Mouse (Mus musculus) lung, postnatal 0 days (tissue): Measurements from ENCODE around the gene Dnal4. TPM values are rescaled to one million over a fixed set of nuclear protein-coding genes. Genes with fewer than 3 reads are reported as not detected.

ENCODE experiments used
- ATAC-seq: fragments of 200-750 bp; cut with Nextera tagmentation; 2 replicates; pipeline ENCODE4 v1.8.0; 2017; ENCODE audit warnings: moderate library complexity
- DNase-seq: peaks from one replicate; pipeline ENCODE4 v3.0.0-alpha.2; 2016; ENCODE audit warnings: low spot score
- H3K27ac ChIP-seq: fragments of 300-500 bp; sonication (generic); 2 replicates; pipeline ENCODE4 v1.5.1; 2014; ENCODE audit warnings: antibody characterized with exemption, mild to moderate bottlenecking, low read length, mixed read lengths
- H3K27me3 ChIP-seq: fragments of 300-500 bp; sonication (generic); replicated peaks from 2 replicates; pipeline ENCODE4 v1.6.1; 2014; ENCODE audit warnings: low read length, mixed read lengths; ENCODE audit not compliant: insufficient read depth
- H3K36me3 ChIP-seq: fragments of 300-500 bp; sonication (generic); 2 replicates; pipeline ENCODE4 v1.6.1; 2014; ENCODE audit warnings: low read length, mixed read lengths; ENCODE audit not compliant: insufficient read depth
- H3K4me1 ChIP-seq: fragments of 300-500 bp; sonication (generic); 2 replicates; pipeline ENCODE4 v1.6.1; 2014; ENCODE audit warnings: antibody characterized with exemption, low read depth, low read length, mixed read lengths; ENCODE audit not compliant: insufficient read depth
- H3K4me2 ChIP-seq: fragments of 300-500 bp; sonication (generic); replicated peaks from 2 replicates; pipeline ENCODE4 v1.6.1; 2014; ENCODE audit warnings: low read depth, mild to moderate bottlenecking, low read length, moderate library complexity, mixed read lengths
- H3K4me3 ChIP-seq: fragments of 300-500 bp; sonication (generic); 2 replicates; pipeline ENCODE4 v1.5.1; 2014; ENCODE audit warnings: low read depth, low read length
- H3K9ac ChIP-seq: fragments of 300-500 bp; sonication (generic); replicated peaks from 2 replicates; pipeline ENCODE4 v1.6.1; 2014; ENCODE audit warnings: low read depth, mild to moderate bottlenecking
- H3K9me3 ChIP-seq: fragments of 300-500 bp; sonication (generic); 2 replicates; pipeline ENCODE4 v1.6.1; 2016; ENCODE audit warnings: low read length, mixed read lengths
- CTCF ChIP-seq: IDR thresholded peaks from 2 replicates; pipeline ENCODE4 v1.5.1; 2016; ENCODE audit warnings: antibody characterized with exemption, mild to moderate bottlenecking
- EP300 ChIP-seq: IDR thresholded peaks from 2 replicates; pipeline ENCODE4 v1.6.1; 2016; ENCODE audit warnings: antibody characterized with exemption, mild to moderate bottlenecking, control low read depth
- WGBS: fragments of 180-500 bp; shearing (Covaris S2); extraction: QIAGEN DNeasy Blood & Tissue Kit; methylation state at CpG from one replicate; pipeline ENCODE4 v1.1.7; 2014; 5-methylcytosine and 5-hydroxymethylcytosine counted together
- polyA plus RNA-seq: library from polyadenylated mRNA; unstranded; fragments of >200 nt; fragmentation: Nextera tagmentation; extraction: Ambion mirVana; gene quantifications from 2 replicates; pipeline ENCODE4 v1.2.1, GENCODE M21; 2015

The Dnal4 gene
- polyA plus RNA-seq, 1 experiment from 2014 or later: 52.4 TPM

- DNase-seq (no peak), ATAC-seq (no peak)
- H3K4me3 ChIP-seq: no peak overlapping the region
- TF ChIP-seq CTCF: no peak
- TF ChIP-seq EP300: no peak
- H3K9me3 ChIP-seq: no peaks in the 10 kb centered on the region
- peaks cover 30% of the 10 kb centered on the region for H3K36me3 ChIP-seq
- no peak overlapping the region for H3K9ac ChIP-seq
- 89% methylated on average over 7 of the region's 7 CpGs for WGBS
- H3K27me3 ChIP-seq: no peaks in the 10 kb centered on the region
- no peak overlapping the region for H3K4me2 ChIP-seq
- H3K27ac ChIP-seq: no peak overlapping the region
- no peaks in the 10 kb centered on the region for H3K4me1 ChIP-seq
Measured at GRCm38 (mm10) chr15:79715646-79716045, 62.0 kb downstream of the Dnal4 start.

Other genes with a start within 250 kb of the Dnal4 start
- gene Ddx17, start 231.1 kb downstream of the Dnal4 start, polyA plus RNA-seq: 28.3 and 39.6 TPM in 2 replicates
- gene Dmc1, start 172.7 kb downstream of the Dnal4 start, polyA plus RNA-seq: 0.90 and 1.2 TPM in 2 replicates
- 1.2 and 1.3 TPM in 2 replicates for gene Fam227a, start 118.9 kb downstream of the Dnal4 start, polyA plus RNA-seq
- 43.5 and 45.3 TPM in 2 replicates for gene Cby1, start 118.7 kb downstream of the Dnal4 start, polyA plus RNA-seq
- 167 and 168 TPM in 2 replicates for gene Tomm22, start 107.0 kb downstream of the Dnal4 start, polyA plus RNA-seq
- 12.7 and 13.9 TPM in 2 replicates for gene Josd1, start 89.9 kb downstream of the Dnal4 start, polyA plus RNA-seq
- gene Gtpbp1, start 87.0 kb downstream of the Dnal4 start, polyA plus RNA-seq: 16.9 and 17.9 TPM in 2 replicates
- 4.5 and 5.1 TPM in 2 replicates for gene Sun2, start 35.3 kb downstream of the Dnal4 start, polyA plus RNA-seq
- 1.0 and 1.2 TPM in 2 replicates for gene Nptxr, start 26.9 kb upstream of the Dnal4 start, polyA plus RNA-seq
- 0.13 TPM in 1 of 2 replicates, not detected in the other for gene Npcd, start 56.4 kb upstream of the Dnal4 start, polyA plus RNA-seq
- gene Cbx6, start 56.8 kb upstream of the Dnal4 start, polyA plus RNA-seq: 52.2 and 60.6 TPM in 2 replicates
- gene Apobec3, start 113.8 kb upstream of the Dnal4 start, polyA plus RNA-seq: 24.8 and 29.5 TPM in 2 replicates
- 4.1 and 4.5 TPM in 2 replicates for gene Cbx7, start 193.3 kb upstream of the Dnal4 start, polyA plus RNA-seq
- 10.5 and 14.2 TPM in 2 replicates for gene Pdgfb, start 237.1 kb upstream of the Dnal4 start, polyA plus RNA-seq